Mouse (Mus musculus) CH12.LX (cell line): Measurements from ENCODE around the gene A530064D06Rik. TPM values are rescaled to one million over a fixed set of nuclear protein-coding genes. Genes with fewer than 3 reads are reported as not detected.

Experiments used
- DNase-seq: peaks from one replicate; pipeline ENCODE4 v3.0.0-alpha.2; 2013; ENCODE audit errors: extremely low read depth
- H3K27ac ChIP-seq: 2 replicates; pipeline ENCODE4 v1.5.1; 2012; ENCODE audit warnings: low read depth, mild to moderate bottlenecking, control low read depth, moderate library complexity; ENCODE audit not compliant: insufficient read depth
- H3K27me3 ChIP-seq: replicated peaks from 2 replicates; pipeline ENCODE3; 2012; ENCODE audit warnings: inconsistent platforms
- H3K36me3 ChIP-seq, 2 experiments: replicated peaks in 1 of 2; 2 replicates each; pipeline versions ENCODE3 to v1.6.1; 2012; ENCODE audit warnings: inconsistent platforms in 1 of 2, low read length in 1 of 2, mild to moderate bottlenecking in 1 of 2, mixed read lengths in 1 of 2, moderate library complexity in 1 of 2; ENCODE audit not compliant: control insufficient read depth in 1 of 2, insufficient read depth in 1 of 2
- H3K4me1 ChIP-seq, 2 experiments: 2 replicates each; pipeline ENCODE4 v1.6.1; 2012; ENCODE audit warnings: inconsistent platforms in 1 of 2, moderate library complexity in 1 of 2; ENCODE audit not compliant: insufficient read depth in 2 of 2, control insufficient read depth in 1 of 2
- H3K4me2 ChIP-seq: 2 replicates; pipeline ENCODE4 v1.6.1; 2012; ENCODE audit warnings: low read depth, mild to moderate bottlenecking, control low read depth; ENCODE audit not compliant: poor library complexity, insufficient read depth, severe bottlenecking
- H3K4me3 ChIP-seq, 3 experiments: fragments of 150-350 bp in 1 of 3; sonication (generic) in 1 of 3; replicated peaks in 1 of 3; 2 replicates each; pipeline versions ENCODE3 to v1.5.1; 2011 to 2012; ENCODE audit warnings: low read depth in 2 of 3, low read length in 2 of 3, mild to moderate bottlenecking in 2 of 3, moderate library complexity in 2 of 3, control low read depth in 1 of 3, improper control_type of control experiment in 1 of 3, inconsistent platforms in 1 of 3, mixed read lengths in 1 of 3; ENCODE audit not compliant: poor library complexity in 1 of 3
- H3K79me2 ChIP-seq: replicated peaks from 2 replicates; pipeline ENCODE4 v1.6.1; 2012; ENCODE audit warnings: mild to moderate bottlenecking, moderate library complexity; ENCODE audit not compliant: control insufficient read depth, poor library complexity, insufficient read depth, severe bottlenecking; ENCODE audit errors: extremely low read depth
- H3K9ac ChIP-seq: 2 replicates; pipeline ENCODE4 v1.6.1; 2012; ENCODE audit warnings: low read depth, mild to moderate bottlenecking, control low read depth, moderate library complexity; ENCODE audit not compliant: insufficient read depth
- H3K9me3 ChIP-seq: replicated peaks from 2 replicates; pipeline ENCODE3; 2012; ENCODE audit warnings: low read length, inconsistent platforms, mixed read lengths
- BHLHE40 ChIP-seq: IDR thresholded peaks from 2 replicates; pipeline ENCODE4 v1.6.1; 2011; ENCODE audit warnings: mild to moderate bottlenecking, low read depth, low read length, improper control_type of control experiment
- CHD1 ChIP-seq: IDR thresholded peaks from 2 replicates; pipeline ENCODE4 v1.6.1; 2012; ENCODE audit warnings: low read depth, low read length, improper control_type of control experiment, inconsistent platforms
- CHD2 ChIP-seq: IDR thresholded peaks from 2 replicates; pipeline ENCODE4 v1.6.1; 2011; ENCODE audit warnings: low read length, improper control_type of control experiment
- CTCF ChIP-seq, 2 experiments: IDR thresholded peaks in 1 of 2; conservative IDR thresholded peaks in 1 of 2; 2 replicates each; pipeline ENCODE4 v1.5.1; 2011 to 2012; ENCODE audit warnings: low read depth in 2 of 2, low read length in 2 of 2, improper control_type of control experiment in 1 of 2, inconsistent platforms in 1 of 2, mild to moderate bottlenecking in 1 of 2, moderate library complexity in 1 of 2
- E2F4 ChIP-seq: IDR thresholded peaks from 2 replicates; pipeline ENCODE4 v1.6.1; 2011; ENCODE audit warnings: low read depth, low read length, improper control_type of control experiment; ENCODE audit not compliant: insufficient replicate concordance
- ELF1 ChIP-seq: IDR thresholded peaks from 2 replicates; pipeline ENCODE4 v1.6.1; 2014; ENCODE audit warnings: low read depth, mild to moderate bottlenecking, inconsistent platforms, low read length, improper control_type of control experiment
- EP300 ChIP-seq: IDR thresholded peaks from 2 replicates; pipeline ENCODE4 v1.6.1; 2011; ENCODE audit warnings: low read length, improper control_type of control experiment
- ETS1 ChIP-seq: conservative IDR thresholded peaks from 2 replicates; pipeline ENCODE4 v1.6.1; 2012; ENCODE audit warnings: low read depth, mild to moderate bottlenecking, inconsistent platforms, low read length, improper control_type of control experiment, moderate library complexity
- GABPA ChIP-seq: IDR thresholded peaks from 2 replicates; pipeline ENCODE4 v1.6.1; 2012; ENCODE audit warnings: low read depth, low read length, improper control_type of control experiment, inconsistent platforms; ENCODE audit not compliant: insufficient replicate concordance
- HCFC1 ChIP-seq: IDR thresholded peaks from 2 replicates; pipeline ENCODE4 v1.6.1; 2012; ENCODE audit warnings: low read depth, mild to moderate bottlenecking, inconsistent platforms, low read length, improper control_type of control experiment
- IRF4 ChIP-seq: IDR thresholded peaks from 2 replicates; pipeline ENCODE4 v1.6.1; 2014; ENCODE audit warnings: low read depth, mild to moderate bottlenecking, inconsistent platforms, low read length, improper control_type of control experiment
- JUN ChIP-seq: IDR thresholded peaks from 2 replicates; pipeline ENCODE4 v1.6.1; 2011; ENCODE audit warnings: low read depth, mild to moderate bottlenecking, low read length, improper control_type of control experiment, moderate library complexity; ENCODE audit not compliant: insufficient read depth
- JUND ChIP-seq: conservative IDR thresholded peaks from 2 replicates; pipeline ENCODE4 v1.6.1; 2011; ENCODE audit warnings: low read depth, low read length, improper control_type of control experiment
- KAT2A ChIP-seq: IDR thresholded peaks from 2 replicates; pipeline ENCODE4 v1.6.1; 2012; ENCODE audit warnings: low read length, improper control_type of control experiment, inconsistent platforms; ENCODE audit not compliant: insufficient replicate concordance
- MAFK ChIP-seq: IDR thresholded peaks from 2 replicates; pipeline ENCODE4 v1.6.1; 2011; ENCODE audit warnings: low read length, improper control_type of control experiment; ENCODE audit not compliant: insufficient replicate concordance
- MAX ChIP-seq: IDR thresholded peaks from 2 replicates; pipeline ENCODE4 v1.6.1; 2011; ENCODE audit warnings: low read length, improper control_type of control experiment
- MAZ ChIP-seq: IDR thresholded peaks from 2 replicates; pipeline ENCODE4 v1.6.1; 2012; ENCODE audit warnings: low read depth, mild to moderate bottlenecking, inconsistent platforms, low read length, improper control_type of control experiment, moderate library complexity
- MEF2A ChIP-seq: IDR thresholded peaks from 2 replicates; pipeline ENCODE4 v1.6.1; 2014; ENCODE audit warnings: low read depth, mild to moderate bottlenecking, inconsistent platforms, low read length, improper control_type of control experiment, borderline replicate concordance
- MXI1 ChIP-seq: IDR thresholded peaks from 2 replicates; pipeline ENCODE4 v1.6.1; 2011; ENCODE audit warnings: mild to moderate bottlenecking, low read depth, low read length, improper control_type of control experiment
- MYC ChIP-seq: IDR thresholded peaks from 2 replicates; pipeline ENCODE4 v1.6.1; 2011; ENCODE audit warnings: low read depth, mild to moderate bottlenecking, improper control_type of control experiment, low read length
- NELFE ChIP-seq: IDR thresholded peaks from 2 replicates; pipeline ENCODE4 v1.6.1; 2011; ENCODE audit warnings: low read depth, low read length, improper control_type of control experiment
- NRF1 ChIP-seq: IDR thresholded peaks from 2 replicates; pipeline ENCODE4 v1.6.1; 2014; ENCODE audit warnings: low read depth, mild to moderate bottlenecking, inconsistent platforms, low read length, improper control_type of control experiment, moderate library complexity
- PAX5 ChIP-seq: IDR thresholded peaks from 2 replicates; pipeline ENCODE4 v1.6.1; 2012; ENCODE audit warnings: low read length, inconsistent platforms, mixed read lengths
- POLR2A ChIP-seq: IDR thresholded peaks from 2 replicates; pipeline ENCODE4 v1.6.1; 2011; ENCODE audit warnings: low read depth, mild to moderate bottlenecking, improper control_type of control experiment, low read length
- POLR2AphosphoS2 ChIP-seq: IDR thresholded peaks from 2 replicates; pipeline ENCODE4 v1.6.1; 2011; ENCODE audit warnings: low read depth, low read length, improper control_type of control experiment
- RAD21 ChIP-seq: IDR thresholded peaks from 2 replicates; pipeline ENCODE4 v1.6.1; 2011; ENCODE audit warnings: low read depth, mild to moderate bottlenecking, low read length, improper control_type of control experiment, moderate library complexity
- RCOR1 ChIP-seq: conservative IDR thresholded peaks from 2 replicates; pipeline ENCODE4 v1.6.1; 2012; ENCODE audit warnings: low read depth, mild to moderate bottlenecking, inconsistent platforms, low read length, improper control_type of control experiment
- SIN3A ChIP-seq: IDR thresholded peaks from 2 replicates; pipeline ENCODE4 v1.6.1; 2012; ENCODE audit warnings: low read length, improper control_type of control experiment, inconsistent platforms
- SMC3 ChIP-seq: IDR thresholded peaks from 2 replicates; pipeline ENCODE4 v1.6.1; 2011; ENCODE audit warnings: low read depth, low read length, improper control_type of control experiment
- TBP ChIP-seq: conservative IDR thresholded peaks from 2 replicates; pipeline ENCODE4 v1.6.1; 2011; ENCODE audit warnings: low read depth, low read length, improper control_type of control experiment
- TCF12 ChIP-seq: IDR thresholded peaks from 2 replicates; pipeline ENCODE4 v1.6.1; 2014; ENCODE audit warnings: low read depth, mild to moderate bottlenecking, inconsistent platforms, low read length, improper control_type of control experiment
- UBTF ChIP-seq: IDR thresholded peaks from 2 replicates; pipeline ENCODE4 v1.6.1; 2012; ENCODE audit warnings: low read depth, mild to moderate bottlenecking, inconsistent platforms, low read length, improper control_type of control experiment, moderate library complexity
- USF1 ChIP-seq: IDR thresholded peaks from 2 replicates; pipeline ENCODE4 v1.6.1; 2014; ENCODE audit warnings: low read depth, mild to moderate bottlenecking, inconsistent platforms, low read length, improper control_type of control experiment
- USF2 ChIP-seq: conservative IDR thresholded peaks from 2 replicates; pipeline ENCODE4 v1.6.1; 2011; ENCODE audit warnings: low read depth, low read length, improper control_type of control experiment
- ZC3H11A ChIP-seq: IDR thresholded peaks from 2 replicates; pipeline ENCODE4 v1.6.1; 2012; ENCODE audit warnings: low read depth, mild to moderate bottlenecking, inconsistent platforms, low read length, improper control_type of control experiment
- ZKSCAN1 ChIP-seq: IDR thresholded peaks from 2 replicates; pipeline ENCODE4 v1.6.1; 2012; ENCODE audit warnings: low read depth, inconsistent platforms, low read length, improper control_type of control experiment, borderline replicate concordance
- ZMIZ1 ChIP-seq: IDR thresholded peaks from 2 replicates; pipeline ENCODE4 v1.6.1; 2012; ENCODE audit warnings: low read depth, mild to moderate bottlenecking, inconsistent platforms, low read length, improper control_type of control experiment
- ZNF384 ChIP-seq: IDR thresholded peaks from 2 replicates; pipeline ENCODE4 v1.6.1; 2012; ENCODE audit warnings: low read depth, low read length, improper control_type of control experiment, inconsistent platforms
- dilution Hi-C: fragments of 300-500 bp; cut with MboI; formaldehyde crosslinking; loops from 2 replicates; pipeline ENCODE4 v1.14.3; 2020; ENCODE audit warnings: low sequenced_read_pairs; ENCODE audit not compliant: extremely low pct_unique_long_range_greater_than_20kb, extremely low pct_ligation_motif_present
- in situ Hi-C: fragments of 300-500 bp; cut with MboI; formaldehyde crosslinking; loops from 3 replicates; pipeline ENCODE4 v1.14.3; 2019; ENCODE audit warnings: low sequenced_read_pairs, low pct_ligation_motif_present, low pct_unique_long_range_greater_than_20kb, mixed read lengths
- polyA plus RNA-seq: library from polyadenylated mRNA; unstranded; fragments of >175 nt; gene quantifications from 2 replicates; pipeline ENCODE4 v1.2.1, GENCODE M21; 2012; ENCODE audit warnings: low read depth; ENCODE audit not compliant: insufficient read length
- total RNA-seq, 2 experiments: library from RNA; depleted of rRNA; stranded (reverse); fragments of 300-350 nt in 1 of 2; fragments of >200 nt in 1 of 2; gene quantifications; 2 replicates each; pipeline ENCODE4 v1.2.3; 2012 to 2014

A530064D06Rik gene
- total and polyA plus RNA-seq, 3 experiments = 0.15 to 0.60 TPM; not detected in 1

GRCm38 (mm10) chr17:48107862-48108261 is 59.2 kb downstream of the A530064D06Rik start:
- Histone ChIP-seq H3K27me3 (no peaks in the 10 kb centered on the region), H3K9me3 (peaks cover 8% of the 10 kb centered on the region), H3K36me3 (peaks cover 0 to 3% of the 10 kb centered on the region in 2 experiments), H3K27ac (peak overlapping the region; percentile 99), H3K4me2 (peak overlapping the region; percentile 48), H3K4me3 (peak overlapping the region in 1 of 3 experiments; percentile 45), H3K79me2 (no peaks in the 10 kb centered on the region), H3K4me1 (peaks cover 24 to 50% of the 10 kb centered on the region in 2 experiments)
- DNase-seq = peak; percentile 94
- dilution Hi-C loops (no loop called here), in situ Hi-C loops (loop anchor here (25.0 kb wide), 1 partner anchor 179 kb away; the partner anchor contains the start of gene Treml2)
- TF ChIP-seq ELF1 = no peak
- peak; percentile 33; the same call in 1 of the 2 replicates for TF ChIP-seq NELFE
- no peak for TF ChIP-seq MAFK
- no peak for TF ChIP-seq SIN3A
- TF ChIP-seq ZC3H11A = no peak
- peak; percentile 51; the same call in 1 of the 2 replicates for TF ChIP-seq MEF2A
- TF ChIP-seq KAT2A = no peak
- peak; percentile 58 for TF ChIP-seq SMC3
- TF ChIP-seq NRF1 = no peak
- TF ChIP-seq MXI1 = peak; percentile 53; the same call in 1 of the 2 replicates
- peak; percentile 46; the same call in 1 of the 2 replicates for TF ChIP-seq POLR2A
- TF ChIP-seq RAD21 = peak; percentile 69
- TF ChIP-seq TBP = no peak
- TF ChIP-seq JUND = peak; percentile 31; the same call in 1 of the 2 replicates
- no peak for TF ChIP-seq ZKSCAN1
- TF ChIP-seq USF1 = no peak
- no peak; the same call in 1 of the 2 replicates for TF ChIP-seq ZMIZ1
- no peak for TF ChIP-seq E2F4
- TF ChIP-seq ETS1 = peak; percentile 61
- TF ChIP-seq HCFC1 = no peak
- TF ChIP-seq GABPA = no peak
- TF ChIP-seq TCF12 = peak; percentile 47
- 0 out of 2 replicates have a peak, but pooled peaks have one; percentile 44 for TF ChIP-seq MAZ
- TF ChIP-seq UBTF = no peak
- peak; percentile 72; the same call in 1 of the 2 replicates for TF ChIP-seq IRF4
- TF ChIP-seq JUN = no peak
- TF ChIP-seq BHLHE40 = peak; percentile 44; the same call in 1 of the 2 replicates
- TF ChIP-seq USF2 = no peak
- no peak for TF ChIP-seq CHD1
- TF ChIP-seq CHD2 = no peak
- TF ChIP-seq EP300 = peak; percentile 61; the same call in 1 of the 2 replicates
- TF ChIP-seq CTCF (conservative IDR thresholded peaks at IDR 0.05 in 1 of 2, IDR thresholded peaks at IDR 0.05 in 1 of 2; ENCODE audit: low read depth in 2 of 2, low read length in 2 of 2) = peak in 1 of 2 experiments; percentile 75; a peak in 2 of 4 replicates
- TF ChIP-seq POLR2AphosphoS2 = no peak
- no peak for TF ChIP-seq ZNF384
- TF ChIP-seq PAX5 = no peak
- TF ChIP-seq MYC = peak; percentile 8; the same call in 1 of the 2 replicates
- peak; percentile 34 for TF ChIP-seq MAX
- TF ChIP-seq RCOR1 = no peak
- TF ChIP-seq, all 38 proteins: peak for 16
- peak overlapping the region; percentile 76 for H3K9ac ChIP-seq
